ENCODE assay signal across 12 mouse cellular contexts in the genomic region with DNA sequence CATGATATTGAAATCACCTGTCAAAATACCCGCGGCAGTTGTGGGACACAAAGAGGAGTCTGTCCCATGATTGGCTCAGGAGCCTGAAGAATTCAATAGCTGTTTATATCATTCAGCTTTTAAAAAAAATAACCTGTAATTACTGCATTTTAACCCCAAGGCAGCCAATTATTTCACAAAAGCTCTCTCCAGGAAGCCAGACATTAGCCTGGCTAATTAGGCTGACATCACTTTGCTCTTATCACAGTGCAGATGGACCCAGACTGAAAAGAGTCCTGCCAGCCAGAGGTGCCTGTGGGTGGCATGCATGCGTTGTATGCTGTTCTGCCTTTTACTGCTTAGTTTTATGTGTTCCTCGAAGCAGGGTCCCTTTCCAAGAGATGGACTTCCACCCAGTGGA.
DNase-seq lines count a peak whose midpoint lies in the region; ATAC-seq lines count a peak whose summit lies in the region.
"Had no signal": no experiment of that assay in that cellular context is flagged by ENCODE, and none has a peak within 500 bp of the region (broad histone marks: within the 10 kb centered on the region; RNA-seq: fewer than 3 reads in every experiment).

No protein-coding gene starts in this region.

- H3K4me2 ChIP-seq in limb, embryonic 11.5 days (ENCODE audit: low read depth, severe bottlenecking) = no peak overlapping the region
- no peak overlapping the region for H3K4me2 ChIP-seq in intestine, embryonic 16.5 days (ENCODE audit: low read depth, low read length)
- H3K4me2 ChIP-seq: heart, embryonic 12.5 days; liver, embryonic 15.5 days had no signal

- DNase-seq in limb, embryonic 11.5 days (ENCODE audit: low spot score) = peak; percentile 47
- no peak for DNase-seq in limb, embryonic 10.5 days (ENCODE audit: low spot score)
- DNase-seq in embryonic facial prominence, embryonic 10.5 days (ENCODE audit: low spot score) = peak; percentile 49
- DNase-seq in retina, postnatal 1 day = peak; percentile 78
- DNase-seq in adipocyte (ENCODE audit: low spot score) = no peak
- DNase-seq in layer of hippocampus, adult 9-10 months (ENCODE audit: low spot score) = no peak
- DNase-seq: kidney, postnatal 10 days had no signal

- H3K9ac ChIP-seq in limb, embryonic 11.5 days (ENCODE audit: low read length) = no peak overlapping the region
- no peak overlapping the region for H3K9ac ChIP-seq in intestine, embryonic 16.5 days (ENCODE audit: low read depth, low read length)
- H3K9ac ChIP-seq: heart, embryonic 12.5 days; liver, embryonic 15.5 days had no signal

- no peak overlapping the region for H3K27ac ChIP-seq in limb, embryonic 11.5 days (replicated peaks; ENCODE audit: low read depth, low read length)
- H3K27ac ChIP-seq in limb, embryonic 10.5 days = no peak overlapping the region
- peak overlapping the region; percentile 70 for H3K27ac ChIP-seq in embryonic facial prominence, embryonic 10.5 days (replicated peaks)
- H3K27ac ChIP-seq in intestine, embryonic 16.5 days (ENCODE audit: low read length) = peak overlapping the region; percentile 50; the same call in 1 of the 2 replicates
- H3K27ac ChIP-seq: liver, embryonic 15.5 days had no signal

- no peaks in the 10 kb centered on the region for H3K27me3 ChIP-seq in limb, embryonic 11.5 days (ENCODE audit: control insufficient read depth, insufficient read depth, low read length)
- peaks cover 23% of the 10 kb centered on the region for H3K27me3 ChIP-seq in limb, embryonic 10.5 days (ENCODE audit: low read depth, poor library complexity, severe bottlenecking)
- H3K27me3 ChIP-seq in embryonic facial prominence, embryonic 10.5 days (replicated peaks; ENCODE audit: low read depth, poor library complexity, severe bottlenecking) = peaks cover 44% of the 10 kb centered on the region
- no peaks in the 10 kb centered on the region for H3K27me3 ChIP-seq in intestine, embryonic 16.5 days (replicated peaks; ENCODE audit: control insufficient read depth, insufficient read depth, low read length)
- H3K27me3 ChIP-seq: CH12.LX; heart, embryonic 12.5 days; liver, embryonic 15.5 days had no signal

- WGBS in limb, embryonic 11.5 days = 7% methylated on average over 4 of the region's 4 CpGs
- 14% methylated on average over 4 of the region's 4 CpGs for WGBS in limb, embryonic 10.5 days
- 7% methylated on average over 4 of the region's 4 CpGs for WGBS in embryonic facial prominence, embryonic 10.5 days
- WGBS in intestine, embryonic 16.5 days = 24% methylated on average over 4 of the region's 4 CpGs

- H3K9me3 ChIP-seq in limb, embryonic 11.5 days (ENCODE audit: control insufficient read depth, low read length) = no peaks in the 10 kb centered on the region
- H3K9me3 ChIP-seq in limb, embryonic 10.5 days (replicated peaks) = no peaks in the 10 kb centered on the region
- no peaks in the 10 kb centered on the region for H3K9me3 ChIP-seq in embryonic facial prominence, embryonic 10.5 days
- no peaks in the 10 kb centered on the region for H3K9me3 ChIP-seq in intestine, embryonic 16.5 days (ENCODE audit: control insufficient read depth, low read length)
- H3K9me3 ChIP-seq: heart, embryonic 12.5 days; liver, embryonic 15.5 days had no signal

- H3K36me3 ChIP-seq in limb, embryonic 11.5 days (ENCODE audit: control insufficient read depth, insufficient read depth, low read length) = no peaks in the 10 kb centered on the region
- H3K36me3 ChIP-seq in limb, embryonic 10.5 days = no peaks in the 10 kb centered on the region
- H3K36me3 ChIP-seq in embryonic facial prominence, embryonic 10.5 days (replicated peaks) = no peaks in the 10 kb centered on the region
- H3K36me3 ChIP-seq in intestine, embryonic 16.5 days (ENCODE audit: control insufficient read depth, insufficient read depth, low read length) = no peaks in the 10 kb centered on the region
- H3K36me3 ChIP-seq: heart, embryonic 12.5 days; liver, embryonic 15.5 days had no signal

- no peak overlapping the region for H3K4me3 ChIP-seq in limb, embryonic 11.5 days (ENCODE audit: low read depth, low read length)
- no peak overlapping the region for H3K4me3 ChIP-seq in limb, embryonic 10.5 days
- no peak overlapping the region for H3K4me3 ChIP-seq in embryonic facial prominence, embryonic 10.5 days
- H3K4me3 ChIP-seq in intestine, embryonic 16.5 days (ENCODE audit: low read length) = no peak overlapping the region
- H3K4me3 ChIP-seq: heart, embryonic 12.5 days; liver, embryonic 15.5 days had no signal

- H3K4me1 ChIP-seq in limb, embryonic 11.5 days (ENCODE audit: control insufficient read depth, insufficient read depth, low read length) = peaks cover 14% of the 10 kb centered on the region
- peaks cover 42% of the 10 kb centered on the region for H3K4me1 ChIP-seq in limb, embryonic 10.5 days
- peaks cover 55% of the 10 kb centered on the region for H3K4me1 ChIP-seq in embryonic facial prominence, embryonic 10.5 days
- peaks cover 24% of the 10 kb centered on the region for H3K4me1 ChIP-seq in intestine, embryonic 16.5 days (ENCODE audit: control insufficient read depth, insufficient read depth, low read length)
- H3K4me1 ChIP-seq: liver, embryonic 15.5 days had no signal

- no peak for ATAC-seq in limb, embryonic 11.5 days (ENCODE audit: insufficient number of reproducible peaks, low FRiP score, low TSS enrichment, low read depth)
- ATAC-seq in intestine, embryonic 16.5 days = 0 out of 2 replicates have a peak, but pooled peaks have one; percentile 27
- no peak for ATAC-seq in erythroid progenitor cell, adult 5-6 weeks (replicated peaks; ENCODE audit: low FRiP score, poor library complexity, severe bottlenecking)

Comparison
In these comparisons a context has a peak if more than half of its experiments do, and no peak if none do; other contexts are left out.
1. DNase-seq: peak in limb, embryonic 11.5 days (single experiment), embryonic facial prominence, embryonic 10.5 days (single experiment) and retina, postnatal 1 day (single experiment); none in limb, embryonic 10.5 days (single experiment), adipocyte (single experiment) and layer of hippocampus, adult 9-10 months (single experiment).
2. H3K27ac ChIP-seq: peak in embryonic facial prominence, embryonic 10.5 days (single experiment) and intestine, embryonic 16.5 days (single experiment); none in limb, embryonic 11.5 days (single experiment) and limb, embryonic 10.5 days (single experiment).